Mouse (Mus musculus): Measurements from ENCODE around the gene Itpkb.

DNA sequence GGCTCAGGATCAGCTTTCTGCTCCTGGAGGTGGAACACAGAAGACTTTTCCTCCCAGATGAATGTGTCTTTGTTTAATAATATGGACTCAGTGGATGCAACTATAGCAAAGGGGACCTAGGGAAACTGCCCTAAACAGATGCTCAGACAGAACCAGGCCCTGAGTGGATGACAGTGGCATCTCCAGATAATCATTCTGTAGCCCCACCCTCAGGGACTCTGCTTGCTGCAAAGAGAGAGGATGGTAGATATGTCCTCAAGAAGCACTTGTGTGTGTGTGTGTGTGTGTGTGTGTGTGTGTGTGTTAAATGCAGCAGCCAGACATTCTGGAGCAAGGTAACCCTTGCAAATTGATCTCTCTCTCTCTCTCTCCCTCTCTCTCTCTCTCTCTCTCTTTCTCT is 18.8 kb downstream of the Itpkb start:
- TF ChIP-seq POLR2A (IDR thresholded peaks at IDR 0.05; ENCODE audit: insufficient read depth, low read length): no peak
- no peak for TF ChIP-seq EP300 (IDR thresholded peaks at IDR 0.05; ENCODE audit: insufficient read depth, low read depth, low read length)
- TF ChIP-seq CTCF (IDR thresholded peaks at IDR 0.05; ENCODE audit: low read depth, low read length): no peak
